Mouse (Mus musculus) right cerebral cortex, postnatal 4 days (tissue): ENCODE data around the gene Yae1d1.
"Not testable (repeated sequence)": the region's sequence is repeated elsewhere in the genome, so short reads cannot be mapped to it uniquely, and the experiment has no call there.

Experiments used
- DNase-seq: peaks from one replicate; pipeline ENCODE4 v3.0.0-alpha.2; 2022

Gene Yae1d1

DNA sequence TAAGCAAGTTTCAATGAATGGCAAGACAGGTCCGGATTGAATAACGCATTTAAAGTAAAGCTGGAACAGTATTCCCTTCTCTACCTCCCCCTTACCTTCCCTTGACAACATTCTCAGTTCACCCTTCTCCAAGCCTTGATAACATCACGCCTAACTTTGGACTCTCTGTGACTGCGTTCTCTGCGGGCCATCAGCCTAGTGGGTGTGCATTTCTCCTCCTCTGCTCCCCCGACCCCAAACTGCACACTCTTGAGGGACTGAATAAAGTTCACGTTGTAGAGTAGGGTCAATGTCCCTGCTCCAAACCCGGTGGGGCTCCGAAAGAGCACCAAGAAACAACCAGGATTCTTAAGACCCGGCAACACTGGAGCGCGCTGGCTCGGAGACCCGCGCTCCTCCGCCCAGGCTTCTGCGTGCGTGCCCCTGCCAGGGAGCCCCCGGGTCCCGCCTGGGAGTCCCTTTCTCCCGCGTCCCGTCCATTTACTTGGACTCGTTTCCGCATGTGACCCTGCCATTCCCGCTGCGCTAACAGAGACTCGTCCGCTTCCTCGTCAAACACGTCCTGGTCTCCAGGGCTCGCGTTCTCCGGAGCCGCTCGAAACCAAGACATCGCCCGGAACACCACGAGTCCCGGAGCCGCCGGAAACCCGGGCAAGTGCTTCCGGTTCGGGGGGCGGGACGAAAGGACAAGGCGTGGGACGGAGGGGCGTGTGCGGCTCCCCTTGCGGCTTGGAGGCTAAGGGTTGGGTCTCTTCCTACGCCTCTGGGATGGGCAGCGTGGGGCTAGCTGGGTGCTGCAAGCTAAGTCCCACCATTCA, at the start of gene Yae1d1:
TSS of gene Yae1d1 (minus strand) at position 653 of the 818 bp plus-strand sequence.
- peak; percentile 96 for DNase-seq

DNA sequence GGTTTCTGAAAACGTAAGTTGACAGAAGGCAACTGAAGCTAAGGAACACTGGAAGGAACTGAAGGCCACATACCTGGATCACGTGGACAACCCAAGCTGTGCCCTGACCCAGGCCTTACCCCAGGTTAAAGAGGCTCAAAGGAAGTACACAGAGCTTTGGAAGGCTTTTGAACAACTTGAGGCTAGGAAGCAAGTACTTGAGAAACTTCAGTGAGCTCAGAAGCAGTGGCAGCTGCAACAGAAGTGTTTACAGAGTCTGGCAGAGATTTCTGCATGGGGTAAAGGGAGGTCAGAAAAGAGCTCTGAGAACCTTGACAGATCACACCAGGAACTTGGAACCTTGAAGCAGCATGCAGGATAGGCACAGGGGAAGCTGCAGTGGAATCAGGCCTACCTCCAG, 45.7 kb upstream of the Yae1d1 start:
- no peak for DNase-seq

DNA sequence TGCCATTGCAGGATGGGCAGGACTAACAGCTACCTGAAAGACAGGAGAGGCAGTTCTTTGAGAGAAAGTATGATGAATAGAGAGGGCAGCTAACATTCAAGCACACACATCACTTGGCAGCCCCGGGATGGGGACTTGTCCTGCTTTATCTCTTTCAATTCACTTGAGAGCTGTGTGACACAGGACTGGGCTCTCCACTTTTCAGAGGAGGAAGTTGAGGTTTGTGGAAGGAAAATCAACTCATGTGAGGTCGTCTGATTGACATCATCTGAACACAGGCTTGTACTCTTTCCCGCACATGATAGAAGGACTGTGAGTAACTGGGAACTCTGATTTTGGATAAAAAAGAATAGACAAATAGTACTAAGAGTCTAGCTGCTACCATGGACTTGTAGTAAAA, 23.5 kb upstream of the Yae1d1 start:
- no peak for DNase-seq

DNA sequence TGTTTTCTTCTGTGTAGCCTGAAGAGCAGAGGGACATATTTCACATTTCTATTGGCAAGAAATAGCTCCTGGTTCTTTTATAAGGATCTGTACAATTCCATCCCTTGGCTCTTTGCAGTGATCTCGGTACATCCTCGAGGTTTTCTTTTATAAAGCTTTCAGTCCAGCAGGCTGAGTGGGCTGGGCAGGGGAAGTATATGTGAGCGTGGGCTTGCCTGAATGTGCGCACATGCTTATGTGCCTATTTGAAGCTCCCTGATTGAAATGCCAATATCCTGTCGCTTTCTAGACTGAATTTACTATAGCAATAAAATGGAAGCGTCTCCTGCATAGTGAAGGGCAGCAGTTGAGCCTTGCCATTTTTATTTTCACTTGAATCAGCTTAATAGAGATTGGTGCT, 20.1 kb upstream of the Yae1d1 start:
- no peak for DNase-seq

DNA sequence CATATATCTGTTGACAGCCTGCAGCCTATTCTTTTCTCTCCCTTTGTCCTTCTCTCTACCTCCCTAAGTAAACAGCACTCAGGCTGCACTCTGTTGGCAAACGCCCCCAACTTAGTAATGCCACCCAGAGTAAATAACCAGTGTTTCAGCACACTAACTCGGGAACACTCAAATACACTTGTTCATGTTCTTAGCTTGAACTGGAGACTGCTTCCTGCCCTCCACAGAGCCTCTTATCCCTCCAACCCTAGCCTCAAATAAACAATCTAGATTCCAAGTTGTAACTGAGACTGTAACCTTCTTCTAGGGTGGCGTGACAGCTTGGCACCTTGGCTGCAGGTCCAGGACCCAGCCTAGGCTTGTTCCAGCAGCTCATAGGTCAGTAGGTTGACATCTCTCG, 17.9 kb upstream of the Yae1d1 start:
- no peak for DNase-seq

DNA sequence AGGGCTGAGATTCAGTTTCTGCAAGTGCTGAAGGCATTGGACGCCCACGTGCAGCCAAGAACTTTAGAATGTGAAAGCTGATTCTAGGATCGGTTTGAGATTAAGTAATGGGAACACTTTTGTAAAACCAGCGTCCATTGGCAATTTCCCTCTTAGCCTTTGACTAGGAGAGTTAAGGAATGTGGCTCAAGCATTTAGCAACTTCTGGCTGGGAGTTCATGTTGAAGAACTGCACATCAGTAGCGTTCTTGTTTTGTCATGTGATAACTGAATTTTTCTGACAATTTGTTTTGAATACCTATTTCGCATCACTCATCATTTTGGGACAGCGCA, 332 bp upstream of the Yae1d1 start:
- no peak for DNase-seq

DNA sequence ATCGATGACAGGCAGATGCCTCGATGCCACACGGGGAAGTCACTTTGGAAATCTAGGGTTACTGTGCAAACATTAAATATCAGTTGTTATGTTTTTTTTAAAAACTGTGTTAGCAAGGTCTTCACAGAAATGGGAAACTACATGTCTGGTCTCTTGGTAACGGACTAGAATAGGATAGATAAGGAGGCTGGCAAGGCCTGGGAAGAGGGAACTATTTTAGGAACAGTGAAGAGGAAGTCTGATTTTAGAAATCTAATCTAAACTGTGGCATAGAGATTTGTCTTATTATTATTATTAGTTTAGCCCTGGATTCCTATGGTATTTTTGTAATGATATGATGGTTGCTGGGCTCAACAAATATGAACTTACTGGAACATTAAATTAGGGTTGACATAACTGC, 1.1 kb downstream of the Yae1d1 start:
- DNase-seq = no peak

DNA sequence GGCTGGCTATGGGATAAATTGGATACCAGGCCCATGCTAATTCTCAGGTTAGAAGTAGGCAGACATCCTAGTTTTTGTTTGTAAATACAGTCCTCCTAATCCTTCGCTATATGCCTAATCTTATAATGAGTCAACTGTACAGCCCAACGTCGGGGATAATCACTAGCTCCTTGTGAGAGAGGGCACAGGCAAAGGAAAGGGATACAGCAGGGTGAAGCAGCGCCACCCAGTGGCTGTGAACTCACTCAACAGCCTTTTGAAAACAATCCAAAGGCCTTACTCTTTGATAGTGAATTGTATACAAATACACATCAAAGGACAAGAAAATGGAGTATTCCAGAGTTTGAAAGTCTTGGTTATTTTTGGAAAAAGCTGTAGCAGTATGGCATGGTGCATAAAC, 10.0 kb downstream of the Yae1d1 start:
- peak; percentile 59 for DNase-seq

DNA sequence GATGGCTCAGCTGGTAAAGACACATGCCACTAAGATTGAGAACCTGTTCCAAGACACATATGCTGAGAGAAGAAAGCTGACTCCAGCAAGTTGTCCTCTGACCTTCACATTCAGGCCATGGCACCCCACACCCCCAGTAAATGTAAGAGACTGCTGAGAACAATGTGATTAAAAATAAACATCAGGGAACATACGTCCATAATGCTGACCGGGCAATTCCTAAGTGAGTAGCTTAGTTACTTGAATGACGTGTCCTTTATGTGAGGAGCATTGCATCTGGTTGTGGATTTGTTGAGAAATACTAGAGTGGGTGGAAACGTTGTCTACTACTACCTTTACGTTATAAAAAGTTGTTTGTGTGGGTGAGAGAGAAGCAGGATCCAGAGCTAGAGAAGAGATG, 10.5 kb downstream of the Yae1d1 start:
- DNase-seq = no peak

DNA sequence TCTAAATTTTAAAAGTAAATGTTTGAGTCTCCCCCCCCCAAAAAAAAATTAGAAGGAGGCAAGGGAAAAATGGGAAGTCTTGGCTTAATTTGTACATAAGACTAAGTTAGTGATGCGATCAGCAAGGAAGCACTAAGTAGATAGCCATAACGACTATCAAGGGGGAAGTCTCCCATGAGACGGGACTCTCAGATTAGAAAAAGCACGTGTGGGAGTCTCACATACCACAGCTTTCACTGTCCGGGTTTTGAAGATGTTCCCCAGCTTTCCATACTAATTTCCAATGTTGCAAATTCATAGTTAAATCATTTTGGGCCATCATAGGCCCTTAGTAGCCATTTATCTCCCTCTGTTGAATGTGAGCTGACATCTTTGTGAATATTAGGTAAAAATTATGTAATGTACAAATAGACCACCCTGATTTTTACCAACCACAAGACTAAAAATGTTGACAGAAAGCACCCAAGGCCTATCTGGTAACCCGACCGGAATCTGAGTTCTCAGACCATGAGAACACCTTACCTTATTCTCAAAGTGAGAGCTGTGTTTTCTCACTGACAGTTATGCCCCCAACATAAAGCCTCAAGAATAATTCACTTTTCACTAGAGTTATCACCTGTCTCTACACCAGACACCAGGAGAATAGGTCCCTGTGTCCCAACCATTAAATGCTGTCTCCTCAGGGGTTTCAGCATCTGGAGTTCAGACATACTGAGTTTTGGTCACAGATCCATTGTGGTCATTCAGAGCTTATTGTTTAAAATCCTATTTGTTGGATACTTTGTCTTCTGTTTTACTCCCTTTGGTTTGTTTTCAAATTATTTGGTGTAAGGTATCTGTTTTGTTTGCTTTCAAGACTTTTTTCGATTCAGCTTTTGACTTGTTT, 16.1 kb downstream of the Yae1d1 start:
- no peak for DNase-seq

DNA sequence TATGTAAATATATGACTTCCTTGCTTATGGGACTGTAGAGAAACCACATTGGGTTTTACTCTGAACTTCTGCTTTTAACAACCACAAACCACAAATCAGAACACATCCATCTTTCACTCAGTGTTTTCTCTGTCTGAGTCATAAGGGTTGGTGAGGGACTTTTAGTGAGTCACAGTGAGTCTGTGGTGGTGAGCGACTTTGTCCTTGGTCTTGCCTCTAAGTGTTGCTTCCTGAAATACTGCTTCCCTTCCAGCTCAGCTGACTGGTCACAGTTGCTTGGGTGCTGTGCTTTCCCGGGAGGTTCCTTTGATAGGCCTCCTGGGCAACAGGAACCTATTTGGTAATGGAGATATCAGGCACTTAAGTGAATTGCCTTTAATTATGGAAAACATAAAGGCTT, 17.3 kb downstream of the Yae1d1 start:
- DNase-seq = no peak

DNA sequence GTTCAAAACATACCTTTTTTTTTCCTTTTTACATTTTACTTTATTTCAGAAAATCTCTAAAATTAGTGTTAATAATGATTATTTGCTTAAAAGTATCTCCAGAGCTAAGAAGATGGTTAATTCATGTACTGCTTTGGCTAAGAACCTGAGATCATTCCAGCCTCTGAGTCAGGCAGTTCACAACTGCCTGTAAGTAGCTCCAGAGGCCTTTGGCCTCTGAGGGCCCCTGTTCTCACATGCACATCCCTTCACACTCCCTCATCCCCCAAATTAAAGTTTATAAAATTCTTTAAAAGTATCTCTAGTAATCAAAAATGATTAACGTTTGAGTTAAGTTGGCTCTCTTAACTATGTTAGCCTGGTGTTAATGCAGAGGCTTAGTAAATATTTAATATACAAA, 17.7 kb downstream of the Yae1d1 start:
- no peak for DNase-seq

DNA sequence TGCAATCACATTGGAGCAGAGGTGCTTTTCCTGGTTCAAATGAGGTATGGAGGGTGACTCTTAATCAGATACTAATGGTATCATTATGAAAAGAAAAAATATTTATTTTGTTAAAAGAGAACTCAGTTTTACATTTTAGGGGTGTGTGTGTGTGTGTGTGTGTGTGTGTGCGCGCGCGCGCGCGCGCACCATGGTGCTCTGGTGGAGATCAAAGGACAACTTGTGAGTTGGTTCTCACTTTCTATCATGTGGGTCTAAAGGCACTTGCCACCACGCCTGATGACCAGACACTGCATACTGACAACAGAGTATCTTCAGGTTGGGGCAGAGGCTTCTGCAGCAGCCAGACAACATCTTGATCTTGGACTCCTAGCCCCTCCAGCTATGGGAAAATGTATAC, 18.4 kb downstream of the Yae1d1 start:
- no peak for DNase-seq

DNA sequence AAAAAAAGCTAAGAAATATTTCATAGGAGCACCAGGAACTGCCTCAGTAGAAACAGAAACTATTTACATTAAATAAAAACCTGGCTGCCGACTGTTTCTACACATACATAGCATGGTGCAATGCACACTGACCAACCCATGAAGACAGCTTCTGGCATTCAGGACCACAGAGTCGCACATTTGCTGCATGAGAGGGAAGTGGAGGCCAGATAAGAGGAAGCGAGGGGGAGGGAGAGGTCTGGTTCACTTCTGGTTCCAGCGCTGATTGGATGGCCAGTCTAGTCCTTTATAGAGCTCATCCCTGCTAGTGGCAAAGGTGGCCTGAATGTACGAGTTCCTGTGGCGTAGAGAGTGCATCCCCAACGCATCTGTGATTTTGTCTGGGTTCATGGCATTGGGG, 32.5 kb downstream of the Yae1d1 start:
- DNase-seq = no peak

DNA sequence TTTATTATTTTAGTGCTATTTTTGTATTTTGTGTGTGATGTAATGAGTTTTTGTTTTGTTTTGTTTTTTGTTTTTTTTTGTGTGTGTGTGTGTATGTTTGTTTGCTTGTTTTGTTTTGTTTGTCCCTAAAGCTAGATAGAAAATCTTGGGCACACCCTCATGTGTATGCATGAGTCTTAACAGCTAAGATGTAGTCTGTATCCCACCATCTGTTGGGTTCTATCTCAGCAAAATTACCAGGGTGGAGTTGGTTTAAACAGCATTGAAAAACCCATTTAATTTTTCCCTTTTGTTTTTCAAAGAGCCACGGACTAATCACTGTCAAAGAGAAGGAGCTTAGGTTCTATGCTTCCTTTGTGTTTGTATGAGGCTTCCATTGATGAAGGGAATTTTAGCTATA, 38.9 kb downstream of the Yae1d1 start:
- no peak for DNase-seq

DNA sequence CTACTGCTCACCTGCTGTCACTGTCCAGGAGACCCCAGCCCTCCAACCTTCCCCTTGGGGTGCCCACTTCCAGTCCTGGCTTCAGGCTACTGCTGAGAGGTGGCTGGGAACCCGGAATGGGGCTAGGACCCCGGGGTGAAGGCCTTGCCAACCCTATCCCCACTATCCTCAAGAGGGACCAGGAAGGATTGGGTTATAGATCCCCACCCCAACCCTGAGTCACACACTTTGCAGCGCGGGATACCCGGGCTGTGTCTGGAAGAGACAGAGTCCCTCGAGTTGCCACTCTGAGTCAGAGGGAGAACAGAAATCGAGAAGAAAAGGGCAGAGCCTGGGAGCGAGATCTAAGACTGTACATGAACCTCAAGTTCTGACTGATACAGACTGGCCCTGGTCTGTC, 42.6 kb downstream of the Yae1d1 start:
- not testable (repeated sequence) for DNase-seq

DNA sequence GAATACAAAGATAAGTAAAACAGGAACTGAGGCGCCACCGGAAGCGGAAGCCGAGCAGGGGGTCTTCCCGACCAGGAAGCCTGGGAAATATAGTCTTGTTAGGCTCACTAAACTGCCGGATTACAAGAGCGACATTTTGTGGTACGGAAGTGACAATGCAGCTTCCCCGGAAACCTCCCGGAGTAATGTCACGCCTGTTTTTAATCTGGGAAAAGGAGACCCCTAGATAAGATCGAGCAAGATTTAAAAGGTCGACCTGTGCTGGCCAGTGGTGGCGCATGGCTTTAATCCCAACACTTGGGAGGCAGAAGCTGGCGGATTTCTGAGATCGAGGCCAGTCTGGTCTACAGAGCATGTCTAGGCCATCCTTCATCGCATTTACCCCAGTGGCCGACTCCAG, 43.6 kb downstream of the Yae1d1 start:
- no peak for DNase-seq

DNA sequence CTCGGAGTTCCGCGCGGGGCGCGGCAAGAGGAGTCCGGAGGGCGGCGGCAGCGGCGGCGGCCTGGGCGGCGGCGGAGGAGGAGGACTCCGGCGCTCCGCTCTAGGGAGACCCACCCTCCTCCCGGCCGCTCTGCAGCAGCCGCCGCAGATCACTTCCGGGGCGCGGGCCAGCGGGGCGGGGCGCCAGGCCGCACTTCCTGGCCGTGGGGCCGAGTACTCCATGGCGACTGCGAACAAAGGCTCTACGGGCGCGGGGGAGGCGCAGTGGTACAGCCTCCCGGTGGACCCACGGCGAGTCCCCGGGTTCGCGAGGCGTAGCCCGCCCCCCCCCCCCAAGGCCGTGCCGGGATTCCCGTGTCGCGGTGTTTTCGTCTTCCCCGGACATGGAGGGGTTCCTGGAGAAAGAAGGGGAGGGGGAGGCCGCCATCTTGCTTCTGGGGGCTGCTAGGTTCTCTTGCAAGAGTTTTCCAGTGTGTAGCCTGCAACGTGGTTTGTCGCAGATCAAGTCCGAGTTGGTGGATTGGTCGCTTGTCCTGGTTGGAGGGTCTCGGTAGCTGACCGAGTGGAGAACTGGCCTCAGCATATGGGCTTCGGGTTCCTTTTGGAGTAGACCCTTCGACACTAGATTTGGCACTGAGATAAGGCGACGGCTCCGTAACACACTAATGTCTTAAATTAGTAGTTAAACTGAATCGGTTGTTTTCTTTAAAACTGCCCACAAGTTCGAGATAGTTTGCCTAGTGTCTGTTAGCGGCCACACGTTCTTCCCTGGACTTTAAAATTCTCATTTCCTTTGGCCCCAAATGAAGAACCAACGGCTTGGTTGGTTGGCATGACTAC, 48.9 kb downstream of the Yae1d1 start, which contains the start of gene Rala:
TSS of gene Rala (minus strand) at position 162 of the 840 bp plus-strand sequence.
- peak; percentile 96 for DNase-seq

DNA sequence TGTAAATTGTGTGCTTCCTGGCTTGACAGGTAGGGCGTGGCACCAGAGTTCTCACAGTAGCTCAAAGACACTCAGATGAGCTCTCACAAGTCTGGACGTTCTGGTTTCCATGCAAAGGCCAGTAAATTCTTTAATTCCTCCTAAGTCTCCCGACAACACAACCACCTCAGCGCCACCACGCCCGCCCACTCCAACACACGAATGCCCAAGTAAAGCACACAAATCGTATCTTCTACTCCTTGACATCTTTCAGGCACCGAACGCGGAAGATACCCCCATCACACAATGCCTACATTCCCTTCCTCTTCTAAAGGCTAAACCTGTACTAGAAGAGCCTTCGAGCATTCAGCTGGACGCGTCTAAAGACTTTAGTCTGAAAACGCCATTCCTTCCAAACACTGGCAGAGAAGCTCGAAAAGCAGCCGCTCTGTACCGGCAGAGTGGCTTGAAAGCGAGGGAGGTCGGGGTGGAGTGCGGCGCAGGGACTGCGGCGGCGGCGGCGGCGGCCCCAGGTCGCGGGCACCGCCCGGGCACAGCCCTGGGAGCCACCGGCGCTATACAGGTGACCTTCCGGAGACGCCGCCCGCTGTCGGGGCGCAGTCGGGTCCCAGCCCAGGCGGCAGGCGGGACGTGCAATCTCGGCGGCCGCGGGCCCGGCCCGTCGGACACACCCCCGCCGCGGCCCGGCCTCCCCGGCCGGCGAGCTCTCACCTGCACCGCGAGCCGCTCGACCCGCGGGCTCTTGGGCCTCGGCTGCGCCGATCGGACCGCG, 49.7 kb downstream of the Yae1d1 start:
- DNase-seq = peak; percentile 29

DNA sequence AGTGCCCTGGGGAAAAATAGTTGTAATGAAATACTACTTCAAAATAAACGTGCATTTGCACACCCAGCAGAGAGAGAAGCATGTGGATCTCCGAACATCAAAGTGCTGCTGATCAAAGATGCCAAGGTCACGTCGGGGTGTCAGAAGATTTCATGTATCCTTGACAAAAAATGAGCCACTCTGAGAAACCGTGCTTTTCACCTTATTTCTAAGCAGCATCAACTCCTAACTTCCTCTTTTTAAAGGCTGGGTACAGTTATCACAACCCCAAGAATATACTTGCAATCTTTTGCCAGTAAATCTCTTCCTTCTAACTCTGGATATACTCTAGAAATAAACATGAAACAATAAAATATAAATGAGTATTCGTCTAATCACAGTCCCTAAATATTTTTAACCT, 50.8 kb downstream of the Yae1d1 start:
- no peak for DNase-seq
